Mouse (Mus musculus): ENCODE measurements around the gene Cdon.

DNA sequence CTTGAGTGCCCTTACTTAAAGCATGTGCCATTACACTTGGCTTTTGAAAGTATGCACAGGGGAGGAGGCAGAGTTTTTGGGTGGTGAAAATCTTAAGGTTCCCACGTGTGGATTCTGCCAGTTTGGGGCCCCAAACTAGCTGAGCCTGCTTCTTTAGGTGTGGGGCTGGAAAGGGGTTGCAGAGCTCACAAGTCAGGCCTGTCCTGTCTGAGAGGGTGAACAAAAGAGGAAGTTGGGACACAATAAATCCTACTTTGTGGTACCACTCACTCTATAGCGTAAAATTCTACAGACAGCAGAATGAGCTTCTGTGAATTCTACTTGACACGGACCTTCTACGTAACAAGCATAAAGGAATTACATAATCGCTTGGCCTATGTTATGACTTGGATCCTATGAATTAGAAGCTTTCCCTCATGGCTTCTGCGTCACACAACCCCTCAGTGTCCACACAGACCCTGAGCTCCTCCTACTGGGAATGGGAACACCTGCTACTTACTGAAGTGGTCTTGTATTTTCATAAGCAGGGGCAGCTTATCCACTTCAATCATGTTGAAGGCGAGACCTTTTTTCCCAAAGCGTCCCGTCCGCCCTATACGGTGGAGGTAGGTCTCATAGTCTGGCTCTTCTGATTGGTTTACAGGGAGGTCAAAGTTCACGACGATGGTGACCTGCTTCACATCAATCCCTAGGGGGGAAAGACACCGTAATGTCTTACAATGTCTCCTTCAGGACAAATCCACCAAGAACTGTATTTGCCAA, 122.4 kb downstream of the Cdon start:
- TF ChIP-seq CTCF (IDR thresholded peaks at IDR 0.05; ENCODE audit: insufficient read depth, low read length), result no peak
- TF ChIP-seq POLR2A (IDR thresholded peaks at IDR 0.05; ENCODE audit: borderline replicate concordance, extremely low read depth, low read depth, low read length), result no peak
